8 mouse cellular contexts compared by ENCODE assay signal in genomic region chr5:143817931-143818311, GRCm38 (mm10). TPM values are rescaled to one million over a fixed set of nuclear protein-coding genes. Genes with fewer than 3 reads are reported as not detected.
DNase-seq lines count a peak whose midpoint lies in the region; ATAC-seq and TF ChIP-seq lines count a peak whose summit lies in the region.

No protein-coding gene starts in this region.

- intact Hi-C loops in left cerebral cortex, postnatal 25 days (cut with DNase I): no loop called here

- no peak overlapping the region for H3K27ac ChIP-seq in ES-Bruce4 (ENCODE audit: insufficient read depth, low read length)
- no peak overlapping the region; the same call in 1 of the 2 replicates for H3K27ac ChIP-seq in forebrain, embryonic 14.5 days (ENCODE audit: low read depth, low read length)
- no peak overlapping the region for H3K27ac ChIP-seq in limb, embryonic 12.5 days
- H3K27ac ChIP-seq in midbrain, postnatal 0 days (ENCODE audit: low read depth, low read length): peak overlapping the region; percentile 63

- peaks cover 36% of the 10 kb centered on the region for H3K79me2 ChIP-seq in C2C12 (ENCODE audit: control insufficient read depth, insufficient read depth)

- peak overlapping the region; percentile 98 for H3ac ChIP-seq in C2C12 (ENCODE audit: control insufficient read depth, insufficient read length, low read depth)

- no peak for TF ChIP-seq EP300 in ES-Bruce4 (IDR thresholded peaks at IDR 0.05; ENCODE audit: insufficient read depth, low read depth, low read length)

- TF ChIP-seq CTCF in C2C12 (IDR thresholded peaks at IDR 0.05; ENCODE audit: control insufficient read depth, insufficient read depth, insufficient read length) (no peak), ES-Bruce4 (IDR thresholded peaks at IDR 0.05; ENCODE audit: low read depth, low read length) (no peak)
- no peak for TF ChIP-seq CTCF in midbrain, postnatal 0 days (IDR thresholded peaks at IDR 0.05)

- peak overlapping the region; percentile 71 for H3K4me3 ChIP-seq in C2C12 (ENCODE audit: insufficient read depth, poor library complexity, severe bottlenecking)
- H3K4me3 ChIP-seq in ES-Bruce4 (ENCODE audit: low read depth, low read length): peak overlapping the region; percentile 86
- peak overlapping the region; percentile 70 for H3K4me3 ChIP-seq in forebrain, embryonic 14.5 days (ENCODE audit: low read depth, low read length)
- H3K4me3 ChIP-seq in limb, embryonic 12.5 days (replicated peaks): peak overlapping the region; percentile 87
- peak overlapping the region; percentile 72 for H3K4me3 ChIP-seq in midbrain, postnatal 0 days (ENCODE audit: low read depth, low read length)

- no peaks in the 10 kb centered on the region for H3K27me3 ChIP-seq in C2C12 (ENCODE audit: control insufficient read depth, insufficient read depth, insufficient read length)
- no peaks in the 10 kb centered on the region for H3K27me3 ChIP-seq in ES-Bruce4 (ENCODE audit: control insufficient read depth, insufficient read depth, low read length, poor library complexity, severe bottlenecking)
- H3K27me3 ChIP-seq in forebrain, embryonic 14.5 days (replicated peaks; ENCODE audit: control insufficient read depth, insufficient read depth, low read length): no peaks in the 10 kb centered on the region
- H3K27me3 ChIP-seq in limb, embryonic 12.5 days: no peaks in the 10 kb centered on the region
- H3K27me3 ChIP-seq in midbrain, postnatal 0 days (ENCODE audit: insufficient read depth, low read length): no peaks in the 10 kb centered on the region

- no peaks in the 10 kb centered on the region for H3K4me1 ChIP-seq in ES-Bruce4 (ENCODE audit: control insufficient read depth, insufficient read depth, low read length)
- H3K4me1 ChIP-seq in forebrain, embryonic 14.5 days (ENCODE audit: control insufficient read depth, insufficient read depth, low read length): peaks cover 8% of the 10 kb centered on the region; the same call in 1 of the 2 replicates
- peaks cover 8% of the 10 kb centered on the region for H3K4me1 ChIP-seq in limb, embryonic 12.5 days (replicated peaks)
- no peaks in the 10 kb centered on the region for H3K4me1 ChIP-seq in midbrain, postnatal 0 days (ENCODE audit: insufficient read depth, low read length)

- H3K79me3 ChIP-seq in C2C12 (ENCODE audit: low read depth): peaks cover 16% of the 10 kb centered on the region

- WGBS in forebrain, embryonic 14.5 days: under 1% methylated on average over 31 of the region's 32 CpGs
- WGBS in limb, embryonic 12.5 days: under 1% methylated on average over 32 of the region's 32 CpGs
- under 1% methylated on average over 32 of the region's 32 CpGs for WGBS in midbrain, postnatal 0 days

- TF ChIP-seq POLR2A in ES-Bruce4 (IDR thresholded peaks at IDR 0.05; ENCODE audit: insufficient read depth, low read length): no peak

- peak overlapping the region; percentile 73 for H3K4me2 ChIP-seq in forebrain, embryonic 14.5 days (ENCODE audit: low read length)
- H3K4me2 ChIP-seq in limb, embryonic 12.5 days: peak overlapping the region; percentile 78
- H3K4me2 ChIP-seq in midbrain, postnatal 0 days (ENCODE audit: low read depth, low read length, poor library complexity, severe bottlenecking): peak overlapping the region; percentile 71

- no peaks in the 10 kb centered on the region for H3K9me3 ChIP-seq in ES-Bruce4 (replicated peaks; ENCODE audit: control insufficient read depth, insufficient read depth, low read length, poor library complexity, severe bottlenecking)
- no peaks in the 10 kb centered on the region for H3K9me3 ChIP-seq in forebrain, embryonic 14.5 days (replicated peaks; ENCODE audit: control insufficient read depth, low read length)
- no peaks in the 10 kb centered on the region for H3K9me3 ChIP-seq in limb, embryonic 12.5 days
- no peaks in the 10 kb centered on the region for H3K9me3 ChIP-seq in midbrain, postnatal 0 days (ENCODE audit: low read length)

- ATAC-seq in forebrain, embryonic 14.5 days: peak; percentile 70
- ATAC-seq in limb, embryonic 12.5 days (ENCODE audit: insufficient number of reproducible peaks, insufficient read depth, low FRiP score, low TSS enrichment, low read depth): peak; percentile 65
- peak; percentile 81 for ATAC-seq in midbrain, postnatal 0 days (ENCODE audit: low FRiP score)

- H3K36me3 ChIP-seq in C2C12 (ENCODE audit: control insufficient read depth, insufficient read depth): no peaks in the 10 kb centered on the region
- H3K36me3 ChIP-seq in ES-Bruce4 (ENCODE audit: control insufficient read depth, insufficient read depth, low read length, poor library complexity, severe bottlenecking): no peaks in the 10 kb centered on the region
- H3K36me3 ChIP-seq in forebrain, embryonic 14.5 days (ENCODE audit: control insufficient read depth, insufficient read depth, low read length): no peaks in the 10 kb centered on the region
- no peaks in the 10 kb centered on the region for H3K36me3 ChIP-seq in limb, embryonic 12.5 days
- no peaks in the 10 kb centered on the region for H3K36me3 ChIP-seq in midbrain, postnatal 0 days (ENCODE audit: insufficient read depth, low read length)

- DNase-seq in forebrain, embryonic 14.5 days (ENCODE audit: low spot score): no peak
- DNase-seq in midbrain, postnatal 0 days (ENCODE audit: low spot score): peak; percentile 29
- no peak for DNase-seq in left cerebral cortex, postnatal 25 days (ENCODE audit: low spot score in 2 of 2)
- DNase-seq in cerebellum, postnatal 10 days: no peak
- no peak for DNase-seq in layer of hippocampus, postnatal 14 days (ENCODE audit: low spot score in 2 of 2)

- peak overlapping the region; percentile 62 for H3K9ac ChIP-seq in ES-Bruce4 (ENCODE audit: low read depth, poor library complexity, severe bottlenecking)
- peak overlapping the region; percentile 77 for H3K9ac ChIP-seq in forebrain, embryonic 14.5 days (ENCODE audit: low read length)
- H3K9ac ChIP-seq in limb, embryonic 12.5 days (replicated peaks): peak overlapping the region; percentile 83
- H3K9ac ChIP-seq in midbrain, postnatal 0 days (replicated peaks; ENCODE audit: low read length, poor library complexity, severe bottlenecking): peak overlapping the region; percentile 81

TF ChIP-seq in C2C12, 6 proteins besides CTCF, POLR2A, EP300 and RAD21:
- no peak for TF ChIP-seq CEBPB (IDR thresholded peaks at IDR 0.05; ENCODE audit: low read depth)
- TF ChIP-seq MAX (IDR thresholded peaks at IDR 0.05): no peak

RNA-seq across cellular contexts. Expression of gene Eif2ak1, which starts 0.3 kb away (rescaled TPM):
- polyA plus RNA-seq in C2C12 (2012; fragmentation: generic; extraction: Trizol) (13.9 TPM), ES-Bruce4 (2011; ENCODE audit: insufficient read depth, insufficient read length, low read depth, missing spikeins) (23.3 and 24.9 TPM in 2 replicates)
- polyA plus RNA-seq in forebrain, embryonic 14.5 days (2014; fragmentation: Nextera tagmentation; extraction: Ambion mirVana): 42.5 and 46.9 TPM in 2 replicates
- polyA plus RNA-seq in limb, embryonic 12.5 days (2016; fragmentation: Nextera tagmentation; extraction: Ambion mirVana): 47.2 and 49.5 TPM in 2 replicates
- total RNA-seq in midbrain, postnatal 0 days (2014; rRNA removed): 24.9 and 28.8 TPM in 2 replicates
- 32.6 and 34.8 TPM in 2 replicates for polyA plus RNA-seq in midbrain, postnatal 0 days (2015; fragmentation: Nextera tagmentation; extraction: Ambion mirVana)
- total RNA-seq in left cerebral cortex, postnatal 25 days (2021): 10 to 100 TPM; 45.9 TPM
- 10 to 100 TPM; 40.5 to 41.8 TPM for total RNA-seq in layer of hippocampus, postnatal 14 days (2021)
